Mouse (Mus musculus): ENCODE measurements around the gene Zfp91. TPM values are rescaled to one million over a fixed set of nuclear protein-coding genes. Genes with fewer than 3 reads are reported as not detected.
"Not testable (repeated sequence)": the region's sequence is repeated elsewhere in the genome, so short reads cannot be mapped to it uniquely, and the experiment has no call there.

The Zfp91 gene
- polyA plus RNA-seq, 1 experiment from 2014 or later: 18.2 TPM

GRCm38 (mm10) chr19:12794056-12795044 is 1.6 kb downstream of the Zfp91 start:
- peak; percentile 88 for DNase-seq (ENCODE audit: low spot score)

DNA sequence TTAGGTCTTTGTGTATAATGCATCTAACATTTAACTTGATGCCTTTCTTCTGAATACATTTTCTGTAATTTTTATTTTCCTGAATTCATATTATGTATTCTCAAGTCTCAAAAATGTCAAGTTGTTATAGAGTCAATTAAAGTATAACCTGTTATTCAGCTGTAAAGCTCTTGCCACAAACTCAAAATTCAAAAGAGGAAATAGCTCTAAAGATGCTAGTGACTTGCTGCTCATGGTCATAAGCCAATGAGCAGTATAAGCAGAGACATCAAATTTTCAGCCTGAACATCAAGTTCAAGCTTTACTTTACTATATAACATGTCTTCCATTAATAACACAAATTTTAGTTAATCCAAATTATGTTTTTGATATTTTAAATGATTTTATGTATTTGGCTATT is 3.6 kb downstream of the Zfp91 start:
- no peak for DNase-seq (ENCODE audit: low spot score)

GRCm38 (mm10) chr19:12787721-12788120 is 8.2 kb downstream of the Zfp91 start:
- no peak for DNase-seq (ENCODE audit: low spot score)

DNA sequence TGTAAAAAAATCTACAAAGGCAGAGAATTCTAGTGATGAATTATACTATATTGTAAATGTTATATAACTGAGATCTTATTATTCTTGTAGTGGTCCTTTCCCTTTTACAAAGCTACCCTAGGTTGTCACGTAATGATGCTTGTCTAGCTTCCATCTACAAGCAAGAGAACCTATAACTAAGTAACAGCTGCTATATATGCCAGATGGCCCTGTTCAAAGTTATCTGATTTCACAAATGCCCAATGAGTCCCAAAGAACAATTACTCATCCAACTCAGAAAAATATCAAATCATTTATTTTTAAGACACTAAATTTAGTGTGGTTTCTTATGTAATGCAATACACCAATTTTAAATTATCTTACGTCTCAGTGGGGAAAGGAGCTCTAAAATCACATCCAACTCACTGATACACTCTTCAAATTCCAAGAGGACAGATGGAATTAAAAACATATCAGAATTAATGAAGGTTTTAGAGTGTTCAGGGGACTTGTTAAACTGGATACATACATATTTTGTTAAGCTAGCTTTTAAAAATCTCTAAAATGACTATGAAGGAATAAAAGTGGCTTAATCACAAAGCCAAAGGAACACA is 9.0 kb downstream of the Zfp91 start:
- DNase-seq (ENCODE audit: low spot score): no peak

DNA sequence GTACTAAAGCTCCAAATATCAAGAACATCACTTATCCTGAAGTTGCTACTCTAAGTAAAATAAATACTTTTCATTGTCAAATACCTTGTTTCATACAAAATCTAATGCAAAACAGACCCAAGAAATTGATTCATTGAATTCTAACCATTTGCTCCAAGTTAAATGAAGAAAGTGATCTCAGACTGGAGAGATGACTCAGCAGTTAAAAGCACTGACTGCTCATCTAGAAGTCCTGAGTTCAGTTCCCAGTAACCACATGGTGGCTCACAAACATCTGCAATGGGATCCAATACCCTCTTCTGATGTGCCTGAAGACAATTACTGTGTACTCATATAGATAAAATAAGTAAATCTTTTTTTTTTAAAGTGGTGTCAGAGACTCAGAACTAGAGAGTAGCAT is 15.5 kb downstream of the Zfp91 start:
- DNase-seq (ENCODE audit: low spot score): no peak

DNA sequence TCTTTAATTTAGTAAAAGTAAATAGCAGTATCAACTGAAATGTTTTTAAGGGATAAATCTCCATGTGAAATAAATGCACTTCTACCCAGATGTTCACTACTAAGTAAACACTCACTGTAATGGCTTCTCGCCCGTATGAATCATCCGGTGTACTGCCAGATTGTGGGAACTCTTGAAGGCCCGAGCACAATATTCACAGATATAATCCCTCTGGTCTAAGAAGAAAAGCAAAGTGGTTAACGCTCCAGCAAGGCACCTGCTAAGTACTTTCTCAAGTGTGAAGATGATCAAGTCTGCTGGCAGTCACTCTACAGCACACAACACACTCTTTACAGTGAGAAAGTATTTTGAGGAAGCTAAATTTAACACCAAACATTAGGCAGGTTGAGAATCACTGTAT is 25.0 kb downstream of the Zfp91 start:
- DNase-seq (ENCODE audit: low spot score): no peak

GRCm38 (mm10) chr19:12765308-12765707 is 30.6 kb downstream of the Zfp91 start, which contains the start of gene Cntf:
Cntf (minus strand) TSS chr19:12765632.
- DNase-seq (ENCODE audit: low spot score): no peak

DNA sequence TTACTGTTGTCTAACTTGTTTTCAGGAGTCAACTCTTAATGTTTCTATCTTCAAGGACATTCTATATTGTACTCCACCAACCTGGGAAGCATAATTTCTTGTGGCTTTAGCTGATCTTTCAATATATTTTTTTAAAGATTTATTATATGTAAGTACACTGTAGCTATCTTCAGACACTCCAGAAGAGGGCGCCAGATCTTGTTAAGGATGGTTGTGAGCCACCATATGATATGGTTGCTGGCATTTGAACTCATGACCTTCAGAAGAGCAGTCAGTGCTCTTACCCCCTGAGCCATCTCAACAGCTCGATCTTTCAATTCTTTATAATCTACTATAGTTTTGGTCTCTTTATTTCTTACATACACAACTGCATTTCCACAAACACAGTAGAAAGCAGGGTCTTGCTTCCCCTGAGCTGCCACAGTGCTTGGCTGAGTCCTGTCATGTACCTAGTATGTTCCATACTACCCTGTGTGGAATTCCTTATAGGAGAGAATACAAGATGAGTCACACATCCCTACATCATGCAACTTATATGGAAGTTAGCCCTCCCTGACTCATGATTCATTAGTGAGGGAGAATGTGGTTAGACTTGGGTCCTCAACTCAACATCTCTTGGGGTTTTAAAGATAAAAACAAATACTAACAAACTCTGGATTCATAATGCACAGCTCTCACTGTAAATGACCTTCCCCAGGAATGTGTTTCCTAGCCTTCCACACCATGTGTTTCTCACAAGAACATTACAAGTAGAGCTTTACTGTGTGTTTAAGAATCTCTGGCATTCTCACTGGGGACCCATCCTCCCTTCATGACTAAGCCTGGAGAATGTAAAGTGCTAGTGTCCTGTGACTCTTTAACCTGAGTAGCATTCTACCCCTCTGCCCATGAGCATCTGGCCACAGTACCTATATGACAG is 33.5 kb downstream of the Zfp91 start:
- peak; percentile 25 for DNase-seq (ENCODE audit: low spot score)

DNA sequence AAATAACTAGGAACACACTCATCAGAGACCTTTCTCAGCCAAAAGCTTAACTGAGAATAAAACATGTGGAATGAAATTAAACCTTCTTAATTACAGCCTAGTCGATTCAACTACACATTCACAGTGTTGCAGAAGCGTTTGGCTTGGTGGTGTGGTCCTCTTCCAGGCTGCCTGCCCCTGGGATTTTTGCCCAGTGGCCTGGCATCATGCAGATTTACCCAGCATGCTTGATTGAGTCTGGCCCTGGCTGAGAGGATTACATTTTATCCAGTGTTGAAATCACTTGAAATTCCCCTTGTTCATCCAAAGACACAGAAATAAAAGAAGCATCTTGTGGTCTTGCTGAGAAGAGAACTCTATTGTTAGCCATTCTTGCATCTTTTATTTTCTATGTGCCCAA is 36.3 kb downstream of the Zfp91 start:
- DNase-seq (ENCODE audit: low spot score): no peak

DNA sequence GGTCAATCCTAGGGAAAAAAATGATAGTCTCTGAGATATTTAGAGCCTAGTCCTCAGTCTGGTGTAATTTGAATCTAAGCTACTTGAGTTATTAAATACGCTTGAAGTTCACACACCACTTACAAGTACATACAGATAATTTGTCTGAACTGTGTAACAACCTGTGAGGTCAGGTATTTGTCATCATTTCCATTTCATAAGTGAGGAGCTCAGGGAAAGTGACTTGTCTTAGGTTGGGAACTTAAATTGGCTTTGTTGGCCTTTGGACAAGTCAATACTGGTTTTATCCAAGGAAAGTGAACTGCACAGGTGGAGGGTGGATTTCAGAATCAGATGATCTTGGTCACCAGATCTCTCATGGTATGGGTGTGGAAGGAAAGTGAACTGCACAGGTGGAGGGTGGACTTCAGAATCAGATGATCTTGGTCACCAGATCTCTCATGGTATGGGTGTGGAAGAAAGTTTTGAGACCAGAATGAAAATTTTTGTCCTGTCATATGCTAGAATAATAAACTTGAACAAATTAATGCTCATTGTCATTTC is 36.9 kb downstream of the Zfp91 start:
- DNase-seq (ENCODE audit: low spot score): no peak

DNA sequence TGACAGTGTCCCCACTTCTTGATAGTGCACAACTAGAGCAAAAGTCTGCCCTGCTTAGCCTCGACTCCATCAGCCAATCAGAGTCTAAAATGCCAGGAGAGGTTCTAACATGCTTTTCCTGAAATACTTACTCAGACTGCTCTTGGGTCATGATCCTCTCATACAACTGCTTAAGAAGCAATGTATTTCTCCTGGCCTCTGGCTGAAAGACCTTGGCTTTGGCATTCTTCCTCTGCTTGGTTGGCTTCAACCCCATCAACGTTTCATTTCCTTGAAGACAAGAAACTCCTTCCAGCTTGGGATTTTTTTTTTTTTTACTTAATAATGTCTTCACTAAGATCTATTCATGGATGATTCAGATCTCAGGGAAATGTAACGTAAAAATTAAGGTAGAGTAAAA is 39.6 kb downstream of the Zfp91 start:
- DNase-seq (ENCODE audit: low spot score): no peak

GRCm38 (mm10) chr19:12731950-12732349 is 64.0 kb downstream of the Zfp91 start:
- no peak for DNase-seq (ENCODE audit: low spot score)

GRCm38 (mm10) chr19:12731036-12731435 is 64.9 kb downstream of the Zfp91 start:
- DNase-seq (ENCODE audit: low spot score): no peak

DNA sequence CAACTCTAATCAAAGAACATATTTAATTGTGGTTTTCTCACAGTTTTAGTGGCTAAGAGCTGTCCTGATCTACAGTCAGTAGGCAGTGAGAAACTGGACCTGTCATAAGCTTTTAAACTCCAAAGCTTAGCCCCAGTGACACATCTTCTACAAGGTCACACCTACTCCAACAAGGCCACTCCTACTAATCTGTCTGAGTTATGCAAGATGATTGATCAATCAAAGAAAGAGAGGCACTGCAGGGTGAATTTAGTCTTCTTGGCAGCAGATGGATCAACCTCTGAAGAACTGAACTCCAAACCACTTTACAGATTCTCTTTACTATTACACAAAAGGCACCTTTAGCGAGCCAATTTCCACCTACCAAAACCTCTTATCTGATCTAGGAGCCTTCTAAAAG is 70.1 kb downstream of the Zfp91 start:
- DNase-seq (ENCODE audit: low spot score): no peak

DNA sequence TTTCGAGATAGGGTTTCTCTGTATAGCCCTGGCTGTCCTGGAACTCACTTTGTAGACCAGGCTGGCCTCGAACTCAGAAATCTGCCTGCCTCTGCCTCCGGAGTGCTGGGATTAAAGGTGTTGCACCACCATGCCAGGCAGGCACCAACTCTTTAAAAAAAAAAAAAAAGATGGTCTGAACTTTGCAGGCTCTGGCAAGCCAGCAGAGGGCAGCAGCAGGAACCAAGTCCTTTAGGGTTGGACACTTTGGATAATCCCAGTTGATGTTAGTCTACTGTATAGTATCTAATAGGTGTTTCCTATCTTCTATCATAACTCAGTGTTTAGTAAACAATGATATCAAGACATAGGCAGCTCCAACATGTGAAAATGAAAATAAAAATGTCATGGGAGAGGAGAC is 73.6 kb downstream of the Zfp91 start:
- peak; percentile 6 for DNase-seq (ENCODE audit: low spot score)

DNA sequence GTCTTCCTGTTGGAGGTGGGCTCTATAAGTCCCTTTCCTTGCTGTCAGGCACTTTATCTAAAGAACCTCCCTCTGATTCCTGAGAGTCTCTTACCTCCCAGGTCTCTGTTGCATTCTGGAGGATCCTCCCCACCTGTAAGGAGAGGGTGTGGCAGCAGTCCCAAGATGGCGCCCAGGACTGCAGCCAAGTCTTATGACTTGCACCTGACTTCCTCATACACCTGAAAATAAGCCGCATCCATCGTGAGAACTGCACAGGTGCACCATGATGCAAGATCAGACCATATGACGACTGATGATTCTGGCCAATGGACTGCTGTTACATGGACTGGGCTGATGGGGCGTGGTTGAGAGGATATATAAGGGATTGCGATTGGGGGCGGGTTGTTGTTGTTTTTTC is 74.3 kb downstream of the Zfp91 start:
- DNase-seq (ENCODE audit: low spot score): not testable (repeated sequence)

- not testable (repeated sequence) for DNase-seq (ENCODE audit: low spot score)
Measured at GRCm38 (mm10) chr19:12720919-12721318, 75.0 kb downstream of the Zfp91 start.

GRCm38 (mm10) chr19:12720463-12720862 is 75.5 kb downstream of the Zfp91 start:
- DNase-seq (ENCODE audit: low spot score): no peak

DNA sequence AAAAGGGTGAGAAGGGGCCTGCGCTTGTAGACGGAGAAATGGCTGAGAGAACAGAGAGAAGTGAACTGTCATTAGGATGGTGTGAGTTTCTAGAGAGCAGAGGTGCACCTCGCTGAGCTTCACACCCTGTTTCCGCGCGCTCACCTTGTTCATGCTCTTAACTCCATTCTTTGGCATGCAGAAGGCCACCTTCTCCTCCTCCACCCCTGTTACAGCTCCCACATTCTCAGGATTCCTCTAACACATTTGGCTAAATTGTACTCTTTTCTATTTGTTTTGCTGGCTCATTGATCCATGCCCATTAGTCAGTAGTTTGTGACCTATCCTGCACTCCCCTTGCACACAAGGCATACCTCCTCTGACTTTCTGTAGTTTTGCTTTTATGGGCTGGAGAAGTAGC is 76.7 kb downstream of the Zfp91 start:
- no peak for DNase-seq (ENCODE audit: low spot score)
